Mouse (Mus musculus): ENCODE measurements around the gene Chml. TPM values are rescaled to one million over a fixed set of nuclear protein-coding genes. Genes with fewer than 3 reads are reported as not detected.
A peak's percentile ranks its signal among the peaks of the same experiment; 100 is the strongest.

The Chml gene
- polyA plus RNA-seq, 1 experiment from 2014 or later: 3.5 TPM

DNA sequence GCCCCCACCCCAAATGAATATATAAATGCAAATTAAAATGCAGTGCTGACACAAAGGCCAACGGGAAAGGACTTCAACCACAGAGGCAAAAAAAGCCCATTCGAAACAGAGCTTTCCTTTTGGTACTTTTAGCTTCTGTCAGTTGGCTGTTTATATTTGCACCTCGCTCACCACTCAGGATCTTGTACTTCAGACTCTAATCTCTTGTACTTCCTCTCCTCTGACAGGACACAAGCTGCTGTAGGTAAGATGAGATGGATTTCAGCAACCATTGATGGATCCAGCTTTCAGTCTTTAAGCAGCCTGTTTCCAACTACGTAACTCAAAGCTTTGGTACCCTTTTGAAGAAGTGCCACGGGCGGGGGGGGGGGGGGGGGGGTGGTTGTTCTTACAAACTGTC is 11.7 kb downstream of the Chml start:
- Histone ChIP-seq H3K27me3 (ENCODE audit: low read depth, poor library complexity, severe bottlenecking) (no peaks in the 10 kb centered on the region), H3K4me1 (no peaks in the 10 kb centered on the region), H3K9me3 (replicated peaks) (no peaks in the 10 kb centered on the region), H3K36me3 (peaks cover 9% of the 10 kb centered on the region), H3K27ac (no peak overlapping the region), H3K4me3 (no peak overlapping the region)
- DNase-seq (ENCODE audit: low spot score): no peak
- WGBS: 83% methylated on average over 6 of the region's 6 CpGs

DNA sequence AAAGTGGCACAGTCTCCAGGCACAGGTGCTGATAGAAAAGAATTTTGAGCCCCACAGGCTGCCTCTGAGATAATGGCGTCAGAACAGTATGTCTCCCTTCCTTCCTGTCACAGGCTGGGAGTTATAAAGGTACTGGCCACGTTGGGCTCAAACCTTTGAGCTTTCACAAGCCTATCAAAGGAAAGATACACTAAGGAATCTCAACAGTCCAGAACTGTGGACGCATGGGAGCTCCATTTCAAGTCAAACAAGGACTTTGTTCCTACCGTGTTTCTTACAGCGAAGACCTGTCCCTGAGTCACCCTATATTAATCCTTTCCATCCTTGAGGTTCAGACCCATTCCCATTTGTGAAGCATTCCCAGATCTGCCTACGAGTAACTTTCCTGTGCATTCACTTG is 15.2 kb downstream of the Chml start:
- H3K36me3 ChIP-seq: no peaks in the 10 kb centered on the region
- 85% methylated on average over 6 of the region's 6 CpGs for WGBS
- no peaks in the 10 kb centered on the region for H3K4me1 ChIP-seq
- no peaks in the 10 kb centered on the region for H3K9me3 ChIP-seq (replicated peaks)
- H3K4me3 ChIP-seq: no peak overlapping the region
- no peaks in the 10 kb centered on the region for H3K27me3 ChIP-seq (ENCODE audit: low read depth, poor library complexity, severe bottlenecking)
- no peak overlapping the region for H3K27ac ChIP-seq
- peak; percentile 12 for DNase-seq (ENCODE audit: low spot score)

DNA sequence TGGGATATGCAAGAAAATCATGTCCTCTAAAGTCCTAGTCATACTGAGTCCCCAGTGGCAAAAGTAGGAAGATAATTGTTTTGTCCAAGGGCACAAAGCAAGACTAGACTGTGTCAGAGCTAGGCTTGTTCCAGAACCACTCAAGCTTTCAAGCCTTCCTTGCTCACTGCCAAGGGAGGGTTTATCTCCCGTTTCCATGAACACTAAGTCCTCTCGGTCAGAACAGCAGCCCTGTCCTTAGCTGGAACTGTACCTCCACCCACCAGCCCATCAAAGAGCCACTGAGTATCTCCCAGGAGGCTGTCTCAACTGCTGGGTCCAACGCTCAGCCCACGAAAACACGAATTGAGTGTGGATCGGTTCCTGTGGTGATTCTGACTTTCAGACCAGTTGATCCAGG is 17.6 kb downstream of the Chml start:
- H3K4me1 ChIP-seq: no peaks in the 10 kb centered on the region
- H3K27me3 ChIP-seq (ENCODE audit: low read depth, poor library complexity, severe bottlenecking): no peaks in the 10 kb centered on the region
- H3K4me3 ChIP-seq: no peak overlapping the region
- DNase-seq (ENCODE audit: low spot score): peak; percentile 22
- H3K36me3 ChIP-seq: no peaks in the 10 kb centered on the region
- no peak overlapping the region for H3K27ac ChIP-seq
- H3K9me3 ChIP-seq (replicated peaks): no peaks in the 10 kb centered on the region
- WGBS: 90% methylated on average over 6 of the region's 6 CpGs

DNA sequence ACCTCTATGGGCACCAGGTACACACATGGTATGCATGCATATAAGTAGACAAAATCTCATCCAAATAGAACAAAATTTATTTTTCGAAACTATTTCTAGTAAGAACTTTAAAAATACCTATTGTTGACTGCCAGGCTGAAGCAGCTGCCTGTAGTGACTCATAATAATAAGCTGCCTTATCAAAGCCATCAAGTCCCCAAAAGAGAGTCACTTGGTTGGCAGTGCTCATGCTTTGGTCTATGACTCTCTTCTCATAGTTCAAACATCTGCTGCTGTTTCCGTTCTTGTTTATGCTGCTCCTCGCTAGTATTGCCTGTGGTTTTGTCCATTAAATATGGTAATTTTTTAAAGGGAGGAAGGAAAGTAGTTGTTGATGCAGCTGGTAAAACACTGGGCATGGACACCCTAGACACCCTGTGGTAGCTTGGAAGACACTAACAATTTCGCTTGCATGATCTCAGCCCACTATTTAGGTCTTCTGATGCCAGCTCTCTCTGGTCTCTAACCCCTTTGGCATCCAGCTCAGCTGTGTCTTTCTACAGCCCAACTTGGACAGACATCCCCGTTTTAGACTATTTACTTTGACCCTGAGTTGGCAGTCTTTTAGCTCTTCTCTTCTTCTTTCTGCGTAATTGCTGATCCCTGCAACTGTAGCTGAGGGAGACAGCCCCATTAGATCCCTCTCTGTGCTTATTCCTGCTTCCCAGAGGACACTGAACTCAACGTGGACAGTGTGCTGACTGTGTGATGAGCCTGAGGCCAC is 19.0 kb downstream of the Chml start:
- no peaks in the 10 kb centered on the region for H3K9me3 ChIP-seq (replicated peaks)
- no peak overlapping the region for H3K4me3 ChIP-seq
- DNase-seq (ENCODE audit: low spot score): no peak
- H3K27me3 ChIP-seq (ENCODE audit: low read depth, poor library complexity, severe bottlenecking): no peaks in the 10 kb centered on the region
- no peaks in the 10 kb centered on the region for H3K4me1 ChIP-seq
- H3K27ac ChIP-seq: no peak overlapping the region
- WGBS: 88% methylated on average over 7 of the region's 7 CpGs
- H3K36me3 ChIP-seq: no peaks in the 10 kb centered on the region

DNA sequence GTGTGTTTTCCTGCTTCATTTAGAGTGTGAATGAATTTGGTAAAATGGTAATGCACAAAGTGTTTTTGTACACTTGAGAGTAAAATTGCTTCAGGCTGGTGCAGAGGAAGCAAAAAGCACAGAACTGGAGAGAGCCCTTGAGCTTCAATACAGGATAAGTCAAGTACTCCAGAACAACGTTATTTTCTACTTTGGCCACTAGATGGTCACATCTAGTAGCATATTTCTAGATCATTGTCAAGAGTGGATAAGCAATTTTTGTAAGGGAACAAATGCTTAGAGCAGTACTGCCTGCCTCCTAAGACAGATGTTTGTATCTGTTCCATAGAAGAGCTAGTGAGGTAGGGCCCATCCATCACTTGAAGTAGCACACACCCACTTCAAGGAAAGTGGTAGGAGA is 21.1 kb downstream of the Chml start:
- Histone ChIP-seq H3K4me1 (no peaks in the 10 kb centered on the region), H3K36me3 (no peaks in the 10 kb centered on the region), H3K9me3 (replicated peaks) (no peaks in the 10 kb centered on the region), H3K27ac (no peak overlapping the region), H3K27me3 (ENCODE audit: low read depth, poor library complexity, severe bottlenecking) (no peaks in the 10 kb centered on the region), H3K4me3 (no peak overlapping the region)
- no peak for DNase-seq (ENCODE audit: low spot score)
- 44% methylated on average over 1 of the region's 1 CpGs for WGBS

DNA sequence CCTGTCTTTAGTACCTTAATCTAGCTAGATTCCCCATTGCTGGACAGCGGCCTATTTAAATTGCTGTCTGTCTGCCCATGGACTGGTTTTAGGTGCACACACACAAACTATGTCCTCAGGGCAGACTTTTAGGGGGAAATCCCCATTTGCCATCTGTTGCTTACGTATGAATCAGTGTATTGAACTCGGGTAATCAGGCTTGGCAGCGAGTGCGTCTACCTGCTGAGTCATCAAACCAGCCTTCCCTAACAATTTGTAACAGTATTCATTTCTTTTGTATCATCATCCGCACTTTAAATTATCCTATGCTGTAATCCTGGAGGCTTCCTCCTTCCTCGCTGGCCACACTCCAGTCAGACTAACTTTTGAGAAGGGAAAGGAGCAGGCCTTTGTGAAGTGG is 22.7 kb downstream of the Chml start:
- H3K9me3 ChIP-seq (replicated peaks): no peaks in the 10 kb centered on the region
- H3K27me3 ChIP-seq (ENCODE audit: low read depth, poor library complexity, severe bottlenecking): no peaks in the 10 kb centered on the region
- 86% methylated on average over 7 of the region's 7 CpGs for WGBS
- no peaks in the 10 kb centered on the region for H3K4me1 ChIP-seq
- no peak overlapping the region for H3K4me3 ChIP-seq
- no peaks in the 10 kb centered on the region for H3K36me3 ChIP-seq
- no peak for DNase-seq (ENCODE audit: low spot score)
- no peak overlapping the region for H3K27ac ChIP-seq

DNA sequence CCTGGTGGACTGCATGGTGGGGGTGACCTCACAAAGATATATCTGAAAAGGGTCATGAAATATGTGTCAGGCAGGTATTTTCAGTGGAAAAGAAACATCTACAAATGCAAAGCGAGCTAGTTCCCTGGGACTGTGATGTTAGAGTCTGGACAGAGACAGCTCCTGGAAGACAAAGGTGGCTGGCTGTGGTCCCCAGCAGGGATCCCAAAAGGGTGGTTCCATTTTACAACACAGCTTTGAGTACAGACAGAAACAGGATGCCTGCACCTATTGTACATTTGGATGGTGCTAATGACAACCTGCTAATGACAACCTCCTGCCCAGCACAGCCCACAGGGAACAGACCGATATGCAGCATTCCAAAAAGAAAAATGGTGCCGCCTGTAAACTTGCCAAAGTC is 23.2 kb downstream of the Chml start:
- no peaks in the 10 kb centered on the region for H3K27me3 ChIP-seq (ENCODE audit: low read depth, poor library complexity, severe bottlenecking)
- H3K4me3 ChIP-seq: no peak overlapping the region
- no peak for DNase-seq (ENCODE audit: low spot score)
- no peaks in the 10 kb centered on the region for H3K36me3 ChIP-seq
- no peaks in the 10 kb centered on the region for H3K4me1 ChIP-seq
- H3K27ac ChIP-seq: no peak overlapping the region
- H3K9me3 ChIP-seq (replicated peaks): no peaks in the 10 kb centered on the region
- 87% methylated on average over 3 of the region's 3 CpGs for WGBS

DNA sequence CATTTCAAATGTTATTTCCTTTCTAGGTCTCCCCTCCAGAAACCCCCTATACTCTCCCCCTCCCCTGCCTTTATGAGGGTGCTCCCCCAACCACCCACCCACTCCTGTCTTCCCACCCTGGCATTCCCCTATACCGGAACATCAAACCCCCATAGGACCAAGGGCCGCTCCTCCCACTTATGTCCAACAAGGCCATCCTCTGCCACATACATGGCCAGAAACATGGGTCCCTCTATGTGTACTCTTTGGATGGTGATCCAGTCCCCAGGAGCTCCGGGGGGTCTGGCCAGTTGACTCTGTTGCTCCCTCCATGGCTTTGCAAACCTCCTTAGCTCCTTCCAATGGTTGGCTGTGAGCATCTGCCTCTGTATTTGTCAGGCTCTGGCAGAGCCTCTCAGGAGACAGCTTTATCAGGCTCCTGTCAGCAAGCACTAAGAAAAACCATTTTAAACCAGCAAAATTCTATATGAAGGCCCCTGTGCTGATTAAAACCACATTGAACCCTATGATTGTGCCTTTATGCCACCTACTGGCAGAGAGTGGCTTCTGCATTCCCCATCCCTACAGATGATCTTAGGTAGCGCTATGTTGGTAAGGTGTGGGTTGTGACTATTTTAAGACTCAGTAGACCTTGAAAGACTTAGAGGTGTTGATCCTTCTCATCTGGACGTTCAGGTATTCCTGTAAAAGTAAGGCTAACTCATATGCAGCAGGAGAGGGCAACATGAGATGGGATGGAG is 23.9 kb downstream of the Chml start:
- no peak overlapping the region for H3K4me3 ChIP-seq
- 80% methylated on average over 5 of the region's 5 CpGs for WGBS
- H3K27me3 ChIP-seq (ENCODE audit: low read depth, poor library complexity, severe bottlenecking): no peaks in the 10 kb centered on the region
- no peak overlapping the region for H3K27ac ChIP-seq
- DNase-seq (ENCODE audit: low spot score): no peak
- no peaks in the 10 kb centered on the region for H3K4me1 ChIP-seq
- no peaks in the 10 kb centered on the region for H3K9me3 ChIP-seq (replicated peaks)
- H3K36me3 ChIP-seq: no peaks in the 10 kb centered on the region

DNA sequence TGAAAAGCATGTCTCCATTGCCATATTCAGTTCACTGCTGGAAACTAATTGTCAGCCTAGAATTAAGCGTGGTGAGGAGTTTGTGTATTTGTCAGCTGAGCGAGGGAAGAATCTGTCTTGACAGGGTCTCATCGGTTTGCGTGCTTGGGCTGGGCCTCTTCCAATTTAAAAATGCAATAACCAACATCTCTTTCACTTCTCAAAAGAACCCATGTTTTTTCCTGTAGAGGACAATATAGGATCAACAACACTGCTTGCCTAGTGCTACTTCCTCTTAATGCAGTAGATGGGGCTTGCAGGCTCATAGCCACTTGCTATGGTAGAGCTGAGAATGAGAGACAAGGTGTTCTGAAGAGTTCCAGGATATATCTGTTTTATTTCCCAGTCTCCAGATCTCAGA is 32.8 kb downstream of the Chml start:
- no peaks in the 10 kb centered on the region for H3K27me3 ChIP-seq (ENCODE audit: low read depth, poor library complexity, severe bottlenecking)
- H3K4me3 ChIP-seq: no peak overlapping the region
- DNase-seq (ENCODE audit: low spot score): no peak
- peaks cover 4% of the 10 kb centered on the region for H3K36me3 ChIP-seq
- H3K4me1 ChIP-seq: no peaks in the 10 kb centered on the region
- H3K27ac ChIP-seq: no peak overlapping the region
- 95% methylated on average over 4 of the region's 4 CpGs for WGBS
- H3K9me3 ChIP-seq (replicated peaks): no peaks in the 10 kb centered on the region

DNA sequence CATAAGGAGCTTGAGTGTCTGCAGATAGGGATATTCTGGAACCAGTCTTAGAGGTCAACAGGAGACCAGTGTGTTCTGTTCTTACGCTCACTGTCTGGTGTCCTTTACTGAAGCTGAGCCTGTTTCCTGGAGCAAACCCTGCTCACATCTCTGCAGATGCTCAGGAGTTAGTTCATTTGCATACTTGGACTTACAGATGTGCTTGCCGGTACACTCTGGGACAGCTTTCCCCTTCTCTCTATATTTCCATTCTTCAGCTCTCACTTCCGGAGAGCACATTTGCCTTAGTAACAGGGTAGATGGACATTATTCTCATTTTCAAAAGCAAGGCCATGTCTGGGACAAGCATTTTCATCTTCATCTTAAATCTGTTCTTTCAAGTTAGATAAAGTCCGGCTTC is 44.1 kb downstream of the Chml start:
- WGBS: 94% methylated on average over 4 of the region's 4 CpGs
- Histone ChIP-seq H3K9me3 (replicated peaks) (no peaks in the 10 kb centered on the region), H3K27ac (no peak overlapping the region), H3K4me1 (no peaks in the 10 kb centered on the region), H3K4me3 (no peak overlapping the region), H3K36me3 (no peaks in the 10 kb centered on the region), H3K27me3 (ENCODE audit: low read depth, poor library complexity, severe bottlenecking) (no peaks in the 10 kb centered on the region)
- no peak for DNase-seq (ENCODE audit: low spot score)

DNA sequence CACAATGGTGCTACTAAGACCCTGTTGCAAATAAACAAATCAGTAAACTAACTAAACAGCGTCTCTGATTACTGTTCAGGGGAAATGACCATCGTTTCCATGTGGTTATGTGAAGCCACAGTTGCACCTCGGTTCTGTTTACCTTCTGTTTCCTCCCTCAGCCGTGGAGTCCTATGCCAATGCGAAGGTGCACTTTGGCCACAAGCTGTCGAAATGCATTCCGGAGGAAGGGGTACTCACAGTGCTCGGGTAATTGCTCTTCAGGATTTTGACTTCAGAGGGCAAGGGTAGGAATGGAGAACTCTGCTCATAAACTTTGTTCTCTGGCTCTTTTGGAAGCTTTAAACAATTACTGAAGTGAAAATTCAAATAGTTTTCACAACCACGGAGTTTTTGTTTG is 45.7 kb downstream of the Chml start:
- no peaks in the 10 kb centered on the region for H3K27me3 ChIP-seq (ENCODE audit: low read depth, poor library complexity, severe bottlenecking)
- WGBS: 61% methylated on average over 9 of the region's 9 CpGs
- H3K9me3 ChIP-seq (replicated peaks): no peaks in the 10 kb centered on the region
- no peak for DNase-seq (ENCODE audit: low spot score)
- no peak overlapping the region for H3K4me3 ChIP-seq
- no peaks in the 10 kb centered on the region for H3K36me3 ChIP-seq
- H3K4me1 ChIP-seq: no peaks in the 10 kb centered on the region
- no peak overlapping the region for H3K27ac ChIP-seq

DNA sequence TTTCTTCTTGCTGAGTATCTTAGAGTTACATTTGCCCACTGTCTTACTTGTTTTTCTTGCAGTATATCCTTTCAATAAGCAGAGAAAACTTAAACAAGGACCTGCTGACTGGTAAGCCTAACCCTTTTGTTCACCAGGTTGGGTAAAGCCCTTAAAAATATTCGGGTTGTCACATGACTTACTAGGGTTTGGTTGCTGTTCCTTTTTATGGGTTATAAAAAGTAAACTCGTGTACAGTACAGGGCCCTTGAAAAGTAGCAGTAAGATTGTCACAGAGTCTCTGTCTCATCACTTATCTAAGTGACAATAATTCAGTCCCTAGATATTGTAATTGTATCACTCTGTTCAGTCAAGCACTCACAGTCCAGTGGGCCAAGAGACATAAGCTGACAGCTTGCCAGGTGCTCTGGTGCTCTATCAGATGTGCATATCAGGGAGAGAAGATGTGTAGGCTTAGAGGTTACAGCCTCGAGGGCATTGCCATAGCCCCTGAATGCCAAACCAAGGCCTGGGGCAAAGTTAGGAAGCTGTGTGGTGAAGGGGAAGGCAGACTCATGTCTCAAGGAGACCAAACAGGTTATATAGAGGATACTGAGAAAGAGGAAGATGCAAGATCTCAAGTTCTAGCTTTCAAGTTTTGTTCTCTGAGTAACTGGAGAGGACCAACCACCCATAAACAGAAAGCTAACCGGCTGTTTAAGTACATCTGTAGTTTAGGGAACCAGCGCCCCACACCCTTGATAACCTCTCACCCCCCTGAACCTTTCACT is 49.0 kb downstream of the Chml start:
- H3K36me3 ChIP-seq: no peaks in the 10 kb centered on the region
- no peaks in the 10 kb centered on the region for H3K9me3 ChIP-seq (replicated peaks)
- no peak for DNase-seq (ENCODE audit: low spot score)
- no peaks in the 10 kb centered on the region for H3K4me1 ChIP-seq
- no peaks in the 10 kb centered on the region for H3K27me3 ChIP-seq (ENCODE audit: low read depth, poor library complexity, severe bottlenecking)
- 75% methylated on average over 5 of the region's 5 CpGs for WGBS
- no peak overlapping the region for H3K27ac ChIP-seq
- no peak overlapping the region for H3K4me3 ChIP-seq

All from limb, embryonic 10.5 days (tissue).